Mouse (Mus musculus) lung, embryonic 14.5 days (tissue): Measurements from ENCODE around the gene Vmn1r54. TPM values are rescaled to one million over a fixed set of nuclear protein-coding genes. Genes with fewer than 3 reads are reported as not detected.

ENCODE experiments used
- ATAC-seq: fragments of 200-750 bp; cut with Nextera tagmentation; 2 replicates; pipeline ENCODE4 v1.8.0; 2017; ENCODE audit warnings: mild to moderate bottlenecking, moderate TSS enrichment, moderate library complexity; ENCODE audit not compliant: insufficient read depth
- DNase-seq: peaks from one replicate; pipeline ENCODE4 v3.0.0-alpha.2; 2015
- H3K27ac ChIP-seq: fragments of 300-500 bp; sonication (generic); 2 replicates; pipeline ENCODE4 v1.5.1; 2014; ENCODE audit warnings: low read depth, mild to moderate bottlenecking, moderate library complexity
- H3K27me3 ChIP-seq: fragments of 300-500 bp; sonication (generic); 2 replicates; pipeline ENCODE4 v1.6.1; 2014; ENCODE audit warnings: low read length, control low read depth; ENCODE audit not compliant: insufficient read depth
- H3K36me3 ChIP-seq: fragments of 300-500 bp; sonication (generic); 2 replicates; pipeline ENCODE4 v1.6.1; 2014; ENCODE audit warnings: control low read depth; ENCODE audit not compliant: insufficient read depth
- H3K4me1 ChIP-seq: fragments of 300-500 bp; sonication (generic); 2 replicates; pipeline ENCODE4 v1.6.1; 2014; ENCODE audit warnings: antibody characterized with exemption, control low read depth; ENCODE audit not compliant: insufficient read depth
- H3K4me2 ChIP-seq: fragments of 300-500 bp; sonication (generic); 2 replicates; pipeline ENCODE4 v1.6.1; 2014; ENCODE audit warnings: mild to moderate bottlenecking
- H3K4me3 ChIP-seq: fragments of 300-500 bp; sonication (generic); 2 replicates; pipeline ENCODE4 v1.5.1; 2014; ENCODE audit warnings: low read depth, low read length
- H3K9ac ChIP-seq: fragments of 300-500 bp; sonication (generic); 2 replicates; pipeline ENCODE4 v1.6.1; 2014
- H3K9me3 ChIP-seq: fragments of 300-500 bp; sonication (generic); 2 replicates; pipeline ENCODE4 v1.6.1; 2016; ENCODE audit warnings: low read depth, low read length, control low read depth
- CTCF ChIP-seq: IDR thresholded peaks from 2 replicates; pipeline ENCODE4 v1.5.1; 2016; ENCODE audit warnings: antibody characterized with exemption, low read depth
- WGBS: fragments of 180-500 bp; shearing (Covaris S2); extraction: QIAGEN DNeasy Blood & Tissue Kit; methylation state at CpG from one replicate; pipeline ENCODE4 v1.1.7; 2014; 5-methylcytosine and 5-hydroxymethylcytosine counted together
- polyA plus RNA-seq: library from polyadenylated mRNA; unstranded; fragments of >200 nt; fragmentation: Nextera tagmentation; extraction: Ambion mirVana; gene quantifications from 2 replicates; pipeline ENCODE4 v1.2.1, GENCODE M21; 2014

The Vmn1r54 gene
- polyA plus RNA-seq, 1 experiment from 2014 or later: not detected

- TF ChIP-seq CTCF: no peak
- Histone ChIP-seq H3K9ac (no peak overlapping the region), H3K9me3 (no peaks in the 10 kb centered on the region), H3K4me1 (no peaks in the 10 kb centered on the region), H3K4me2 (no peak overlapping the region), H3K4me3 (no peak overlapping the region), H3K27ac (no peak overlapping the region), H3K36me3 (no peaks in the 10 kb centered on the region), H3K27me3 (no peaks in the 10 kb centered on the region)
- DNase-seq (no peak), ATAC-seq (no peak)
- 74% methylated on average over 5 of the region's 5 CpGs for WGBS
These were observed 74.3 kb downstream of the Vmn1r54 start for GRCm38 (mm10) chr6:90320429-90320828.

Other genes with a start within 250 kb of the Vmn1r54 start
- not detected in 2 replicates for gene Vmn1r47, start 230.2 kb upstream of the Vmn1r54 start, polyA plus RNA-seq
- not detected in 2 replicates for gene Vmn1r48, start 209.5 kb upstream of the Vmn1r54 start, polyA plus RNA-seq
- not detected in 2 replicates for gene Vmn1r49, start 167.8 kb upstream of the Vmn1r54 start, polyA plus RNA-seq
- gene Vmn1r50, start 144.9 kb upstream of the Vmn1r54 start, polyA plus RNA-seq: not detected in 2 replicates
- not detected in 2 replicates for gene Vmn1r51, start 123.7 kb upstream of the Vmn1r54 start, polyA plus RNA-seq
- gene Vmn1r52, start 71.5 kb upstream of the Vmn1r54 start, polyA plus RNA-seq: not detected in 2 replicates
- not detected in 2 replicates for gene V1ra8, start 43.5 kb upstream of the Vmn1r54 start, polyA plus RNA-seq
- 0.16 TPM in 1 of 2 replicates, not detected in the other for gene Vmn1r53, start 21.9 kb upstream of the Vmn1r54 start, polyA plus RNA-seq
- not detected in 2 replicates for gene BC048671, start 54.9 kb downstream of the Vmn1r54 start, polyA plus RNA-seq
- not detected in 2 replicates for gene Chst13, start 78.9 kb downstream of the Vmn1r54 start, polyA plus RNA-seq
- gene Uroc1, start 87.0 kb downstream of the Vmn1r54 start, polyA plus RNA-seq: not detected in 2 replicates
- 10.4 and 11.9 TPM in 2 replicates for gene Zxdc, start 123.2 kb downstream of the Vmn1r54 start, polyA plus RNA-seq
- gene Cfap100, start 182.5 kb downstream of the Vmn1r54 start, polyA plus RNA-seq: 0.43 and 0.57 TPM in 2 replicates
- 8.1 and 10.9 TPM in 2 replicates for gene Klf15, start 216.3 kb downstream of the Vmn1r54 start, polyA plus RNA-seq
- 0.74 and 0.78 TPM in 2 replicates for gene Aldh1l1, start 240.1 kb downstream of the Vmn1r54 start, polyA plus RNA-seq